Mouse (Mus musculus) spleen, postnatal 36 days (tissue): Measurements from ENCODE around the gene Dgkk.
"Not testable (repeated sequence)": the region's sequence is repeated elsewhere in the genome, so short reads cannot be mapped to it uniquely, and the experiment has no call there.

ENCODE experiments used
- DNase-seq, 2 experiments: peaks; one replicate each; pipeline ENCODE4 v3.0.0; 2022; ENCODE audit warnings: low spot score in 2 of 2, mixed read lengths in 1 of 2

Dgkk gene

DNA sequence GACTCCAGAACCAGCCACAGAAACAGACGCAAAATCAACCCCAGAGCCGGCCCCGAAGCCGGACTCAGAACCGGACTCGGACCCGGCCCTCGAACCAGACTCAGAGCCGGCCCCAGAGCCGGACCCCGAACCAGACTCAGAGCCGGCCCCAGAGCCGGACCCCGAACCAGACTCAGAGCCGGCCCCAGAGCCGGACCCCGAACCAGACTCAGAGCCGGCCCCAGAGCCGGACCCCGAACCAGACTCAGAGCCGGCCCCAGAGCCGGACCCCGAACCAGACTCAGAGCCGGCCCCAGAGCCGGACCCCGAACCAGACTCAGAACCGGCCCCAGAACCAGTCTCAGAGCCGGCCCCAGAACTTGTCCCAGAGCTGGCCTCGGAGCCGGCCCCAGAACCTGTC is at the start of gene Dgkk:
Gene Dgkk (plus strand): TSS at position 301 of the 400 bp plus-strand sequence.
- not testable (repeated sequence) for DNase-seq

DNA sequence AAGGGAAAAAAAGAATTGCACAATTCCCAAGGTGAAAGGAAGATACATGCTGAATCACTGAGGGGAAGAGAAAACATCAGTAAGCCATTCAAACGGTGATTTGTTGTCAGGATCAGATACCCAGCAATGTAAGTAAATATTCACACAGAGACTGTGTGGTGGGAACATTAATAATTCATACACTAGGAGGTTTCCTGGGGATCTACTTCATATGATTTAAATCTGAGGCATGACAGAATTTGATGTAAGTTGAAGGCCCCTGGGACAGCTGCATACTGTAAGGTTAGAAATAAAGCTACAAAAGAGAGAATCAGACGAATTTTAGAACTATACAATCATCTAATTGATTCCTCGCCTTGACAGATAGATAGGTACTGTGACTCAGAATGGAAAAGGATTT is 45.1 kb upstream of the Dgkk start:
- no peak for DNase-seq

DNA sequence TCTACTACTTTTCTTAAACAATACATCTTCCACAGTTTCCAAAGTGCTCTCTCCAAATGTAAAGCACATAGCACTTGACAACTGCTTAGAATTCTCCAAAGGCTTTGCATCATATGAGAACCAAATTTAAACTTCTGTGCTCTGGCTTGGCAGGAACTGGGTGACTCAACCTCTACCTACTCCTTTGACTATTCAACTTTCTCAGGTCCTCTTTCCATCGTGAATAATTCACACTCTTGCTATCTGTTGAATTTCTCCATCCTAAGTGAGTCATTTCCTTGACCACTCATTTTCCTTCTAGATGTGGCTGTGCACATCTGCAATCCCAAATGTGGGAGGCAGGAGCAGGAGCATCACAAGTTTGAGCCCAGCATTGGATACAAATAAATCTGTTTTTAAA is 28.4 kb upstream of the Dgkk start:
- DNase-seq, result no peak

DNA sequence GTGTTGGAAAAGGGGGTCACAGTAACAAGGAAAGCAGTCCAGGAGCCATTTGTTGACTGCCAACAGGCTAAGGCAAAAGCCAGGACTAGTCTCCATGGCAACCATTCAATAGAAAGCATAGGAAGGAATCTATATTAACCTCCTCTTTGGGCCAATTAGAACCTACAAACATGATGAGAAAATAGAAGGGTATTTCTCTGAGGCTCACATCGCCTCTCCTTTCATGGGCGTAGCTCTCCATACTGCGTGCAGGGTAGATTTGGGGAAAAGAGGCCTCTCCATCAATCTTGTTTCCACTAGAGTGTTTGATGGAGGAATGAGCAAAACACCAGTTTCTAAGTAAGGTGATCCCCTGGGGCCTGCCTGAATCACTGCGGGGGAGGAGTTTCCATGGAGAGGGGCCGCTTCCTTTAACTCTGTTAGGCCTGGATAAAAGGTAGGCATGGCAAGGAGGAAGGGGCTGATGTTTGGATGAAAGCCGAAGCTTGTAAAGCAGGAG is 27.5 kb upstream of the Dgkk start:
- no peak for DNase-seq

DNA sequence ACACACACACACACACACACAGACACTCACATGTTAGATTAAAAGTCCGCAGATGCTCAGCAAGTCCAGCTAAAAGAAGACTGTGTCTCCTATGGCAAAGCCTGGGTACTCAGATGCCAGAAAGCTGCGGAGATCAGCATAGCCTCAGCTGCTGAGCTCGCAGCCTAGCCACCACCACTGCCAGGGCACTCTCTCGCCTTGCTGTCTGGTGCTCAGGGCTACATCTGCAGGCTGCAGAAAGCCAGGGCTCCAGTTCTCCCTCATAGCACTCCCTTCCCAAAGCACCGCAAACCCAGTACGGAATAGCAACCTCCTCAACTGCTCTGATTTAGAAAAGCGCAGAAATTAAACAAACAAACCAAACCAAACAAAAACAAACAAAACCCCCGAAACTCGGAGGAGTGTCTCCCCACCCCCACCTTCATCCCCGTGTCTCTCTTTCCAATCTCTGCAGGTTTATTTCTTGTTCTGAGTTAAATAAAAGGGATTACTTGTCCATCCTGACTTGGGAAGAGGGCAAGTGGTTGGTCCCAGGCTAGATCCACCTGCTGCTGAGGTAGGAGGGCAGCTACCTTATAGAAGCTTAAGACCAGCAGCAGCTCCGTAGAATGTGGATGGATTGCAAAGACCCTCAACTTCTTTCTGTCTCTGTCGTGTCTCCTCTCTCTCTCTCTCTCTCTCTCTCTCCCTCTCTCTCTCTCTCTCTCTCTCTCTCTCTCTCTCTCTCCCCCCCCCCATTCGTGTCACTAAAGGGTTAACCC is 1.4 kb upstream of the Dgkk start:
- no peak for DNase-seq

DNA sequence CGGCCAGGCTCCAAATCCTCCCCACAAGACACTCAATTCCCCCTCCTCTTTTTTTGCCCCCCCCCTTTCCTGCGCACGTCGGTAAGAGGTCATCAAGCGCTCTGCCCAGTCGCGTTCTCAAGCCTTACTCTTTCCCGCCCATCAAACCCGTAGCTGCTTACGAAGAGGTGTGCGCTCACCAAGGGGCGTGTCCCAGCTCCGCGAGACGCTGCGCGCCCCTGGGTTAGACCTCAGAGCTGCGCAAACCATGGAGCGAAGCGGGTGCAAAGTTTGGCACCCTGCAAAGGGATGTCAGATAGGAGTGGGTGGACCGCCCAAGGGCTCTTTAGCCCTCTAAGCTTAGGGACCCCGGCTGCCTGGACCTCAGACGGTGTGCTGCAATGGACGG is 862 bp upstream of the Dgkk start:
- no peak for DNase-seq

DNA sequence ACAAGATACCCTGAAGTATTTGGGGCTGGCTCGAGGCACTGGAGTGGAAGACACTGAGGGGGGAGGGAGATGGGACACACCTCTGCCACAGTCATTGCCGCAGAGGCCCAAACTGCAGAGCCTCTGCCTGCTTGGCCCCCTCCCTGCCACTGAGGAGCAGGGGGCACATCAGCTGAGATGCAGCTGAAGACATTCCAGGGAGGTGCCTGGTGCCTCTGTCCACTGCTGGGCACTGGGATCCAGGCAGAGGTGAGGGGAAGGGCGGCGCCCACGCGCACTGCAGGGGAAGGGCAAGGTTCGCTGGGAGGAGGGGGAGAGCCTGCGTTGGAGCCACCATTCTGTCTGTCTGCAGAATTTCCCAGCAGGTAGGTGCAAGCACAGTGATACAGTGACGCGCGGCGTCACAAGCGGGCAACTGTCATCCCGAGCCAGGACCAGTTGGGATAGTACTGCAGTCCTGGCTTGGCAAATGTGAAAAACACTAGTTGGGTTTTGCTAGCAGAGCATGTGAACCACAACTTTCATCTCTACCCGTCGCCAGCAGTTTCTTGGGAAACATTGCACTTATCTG is 948 bp downstream of the Dgkk start:
- no peak for DNase-seq

DNA sequence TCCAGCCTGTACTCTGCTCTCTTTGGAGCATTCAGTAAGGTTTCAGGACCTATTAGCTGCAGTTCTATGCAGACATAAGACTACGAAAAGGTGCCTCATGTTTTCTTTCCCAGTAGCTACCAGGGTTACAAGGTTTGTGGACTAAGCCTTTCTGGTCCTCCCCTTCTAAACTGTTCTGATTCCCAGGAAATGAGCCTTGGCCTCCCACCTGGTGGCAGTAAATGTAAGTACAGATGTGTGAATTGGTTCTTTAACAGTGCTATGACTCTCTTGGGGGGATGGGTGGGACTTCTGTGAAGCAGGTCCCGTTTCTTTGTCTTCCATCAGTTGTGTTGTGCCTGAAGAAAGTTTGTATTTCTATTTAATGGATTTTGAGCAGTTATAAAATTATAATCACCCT is 53.4 kb downstream of the Dgkk start:
- no peak for DNase-seq

DNA sequence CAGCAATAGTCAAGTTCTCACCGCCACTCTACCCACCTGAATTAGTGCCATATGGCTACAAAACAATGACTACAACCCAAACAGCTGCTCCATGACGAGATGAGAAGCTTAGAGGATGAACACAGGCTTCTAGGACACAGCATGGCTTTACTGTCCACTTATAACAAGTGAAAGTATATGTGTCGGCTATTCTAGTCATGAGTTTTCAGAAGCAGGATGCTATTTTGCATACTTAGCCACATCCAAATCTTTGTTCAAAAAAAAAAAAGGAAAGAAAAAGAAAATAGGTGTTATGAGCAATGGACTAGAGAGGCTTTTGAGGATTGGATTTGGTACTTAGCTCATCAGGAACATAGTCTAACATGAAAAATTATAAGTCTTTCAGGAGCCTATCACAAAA is 74.4 kb downstream of the Dgkk start:
- DNase-seq, result no peak

DNA sequence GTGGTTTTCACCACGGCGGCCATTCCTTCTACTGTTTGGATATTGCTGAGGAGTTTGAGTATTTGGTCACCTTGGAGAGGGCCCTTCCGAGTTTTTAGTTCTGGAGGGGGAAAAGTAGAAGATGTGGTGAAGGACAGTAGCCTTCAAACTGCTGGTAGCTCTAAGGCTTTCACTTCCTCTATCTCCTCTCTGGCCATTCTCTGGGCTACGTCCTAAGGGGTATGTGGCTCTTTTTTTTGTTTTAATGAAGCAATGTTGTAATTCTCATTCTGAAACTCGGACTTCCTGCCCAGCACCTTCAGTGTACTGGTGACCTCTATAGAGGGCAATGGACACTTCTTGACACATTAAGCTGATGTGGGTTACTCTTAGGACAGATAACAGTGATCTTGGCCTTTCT is 75.0 kb downstream of the Dgkk start:
- no peak for DNase-seq

DNA sequence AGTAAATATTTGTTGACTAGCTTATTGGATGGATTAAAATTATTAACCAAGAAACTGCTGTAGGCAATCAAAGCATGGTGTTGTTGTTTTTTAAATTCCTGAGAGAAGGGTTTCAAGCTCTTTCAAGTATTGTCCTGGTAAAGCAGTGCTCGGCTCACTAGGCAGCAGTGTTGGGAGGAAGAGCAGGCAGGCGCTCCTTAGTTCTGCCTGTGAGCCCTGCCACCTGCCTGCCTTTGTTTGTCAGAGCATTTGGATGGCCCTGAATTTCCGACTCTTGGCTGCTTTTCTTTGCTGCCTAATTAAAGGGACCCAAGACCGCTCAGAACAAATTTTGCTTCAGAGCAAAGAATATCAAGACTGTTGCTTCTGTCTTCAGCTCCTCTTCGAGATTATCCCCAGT is 114.8 kb downstream of the Dgkk start:
- no peak for DNase-seq

DNA sequence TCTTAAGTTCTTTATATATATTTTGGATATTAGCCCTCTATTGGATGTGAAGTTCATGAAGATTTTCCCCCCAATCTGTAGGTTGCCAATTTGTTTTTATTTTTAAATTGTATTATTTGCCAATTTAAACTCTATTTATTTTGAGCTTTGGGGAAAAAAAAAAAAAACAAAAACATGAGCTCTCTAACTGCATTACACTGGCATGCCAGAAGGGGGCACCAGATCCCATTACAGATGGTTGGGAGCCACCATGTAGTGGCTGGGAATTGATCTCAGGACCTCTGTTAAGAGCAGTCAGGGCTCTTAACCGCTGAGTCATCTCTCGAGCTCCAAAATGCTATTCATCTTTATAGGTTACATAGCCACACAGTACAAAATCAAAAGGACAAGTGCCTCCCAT is 131.9 kb downstream of the Dgkk start:
- DNase-seq, result no peak

DNA sequence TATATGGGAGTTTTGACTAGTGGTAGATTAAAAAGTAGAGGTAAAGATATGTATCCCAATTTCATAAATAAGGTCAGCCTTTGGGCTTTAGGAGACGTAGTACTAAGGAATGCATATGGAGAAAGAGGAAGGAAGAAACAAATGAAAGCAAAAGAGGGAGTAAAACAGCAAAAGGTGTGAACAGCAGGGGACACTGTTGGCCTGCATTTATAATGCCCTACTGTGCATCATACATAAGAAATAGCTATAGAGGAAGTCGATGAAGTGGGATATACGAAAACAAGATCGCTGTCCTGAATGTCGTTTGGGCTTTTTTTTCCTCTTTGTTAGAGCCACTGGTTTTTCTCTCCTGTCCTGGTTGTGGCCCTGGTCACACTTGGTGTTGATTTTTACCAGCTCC is 143.1 kb downstream of the Dgkk start:
- peak; percentile 17 to 22 for DNase-seq

DNA sequence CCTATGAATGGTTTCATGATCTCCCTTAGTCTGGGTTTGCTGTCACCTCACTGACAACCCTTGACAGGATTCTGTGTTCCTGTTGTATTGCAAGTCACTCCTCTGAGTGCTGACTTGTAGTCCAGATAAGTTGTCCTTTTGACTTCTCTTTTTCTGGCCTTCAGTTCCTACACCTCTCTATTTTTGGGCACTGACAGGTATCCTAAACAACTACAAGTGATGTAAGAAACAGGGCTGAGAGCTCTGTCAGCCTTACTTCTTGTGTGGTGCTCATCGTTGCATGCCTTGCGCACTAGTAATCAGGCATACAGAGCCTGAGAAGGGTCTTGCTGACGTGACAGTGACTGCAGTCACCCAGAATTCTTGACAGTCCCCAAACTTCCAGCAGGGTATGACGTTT is 147.1 kb downstream of the Dgkk start:
- DNase-seq, result no peak

DNA sequence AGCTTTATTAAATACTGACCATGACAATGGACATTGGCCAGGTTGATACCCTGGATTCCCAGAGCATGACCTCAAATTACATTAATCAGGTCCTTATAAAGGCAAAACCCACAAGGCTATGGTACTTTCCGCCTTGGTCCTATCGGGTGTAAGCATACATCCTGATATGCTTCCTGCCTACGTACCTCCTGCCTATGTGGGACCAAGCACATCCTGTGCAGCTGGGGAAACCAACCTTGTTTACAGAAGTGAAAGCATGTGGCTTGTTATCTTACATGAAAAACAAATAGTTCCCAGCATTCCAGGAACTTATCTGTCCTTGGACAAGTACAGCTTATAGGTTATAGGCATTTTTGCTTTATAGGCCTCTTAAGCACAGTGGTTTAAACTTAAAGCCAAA is 189.5 kb downstream of the Dgkk start:
- DNase-seq, result no peak

DNA sequence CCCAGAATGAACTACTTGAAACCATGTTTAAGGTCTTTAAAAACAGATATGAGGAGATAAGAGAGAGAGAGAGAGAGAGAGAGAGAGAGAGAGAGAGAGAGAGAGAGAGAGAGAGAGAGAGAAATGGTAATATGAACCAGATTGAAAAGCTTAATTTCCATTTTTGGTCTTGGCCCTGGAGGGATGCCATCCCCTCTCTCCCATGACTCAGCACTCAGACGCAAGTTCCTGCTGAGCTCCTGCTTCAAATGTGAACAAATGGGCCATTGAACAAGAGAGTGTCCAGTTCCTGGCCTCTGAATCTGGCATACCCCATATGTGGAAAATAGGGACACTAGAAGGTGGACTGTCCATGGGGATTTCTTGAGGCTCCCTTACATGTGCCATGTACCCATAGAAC is 192.8 kb downstream of the Dgkk start:
- no peak for DNase-seq

DNA sequence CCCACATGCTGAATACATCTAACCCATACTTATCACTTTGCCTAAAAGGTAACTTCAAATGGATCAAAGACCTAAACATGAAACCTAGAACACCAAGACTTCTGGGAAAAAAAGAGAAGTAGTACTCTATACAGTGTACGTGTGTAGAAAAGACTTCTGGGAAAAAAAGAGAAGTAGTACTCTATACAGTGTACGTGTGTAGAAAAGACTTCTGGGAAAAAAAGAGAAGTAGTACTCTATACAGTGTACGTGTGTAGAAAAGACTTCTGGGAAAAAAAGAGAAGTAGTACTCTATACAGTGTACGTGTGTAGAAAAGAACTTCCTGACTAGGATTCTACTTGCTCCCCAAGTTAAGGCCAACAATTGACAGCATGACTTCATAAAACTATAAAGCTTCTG is 204.8 kb downstream of the Dgkk start:
- not testable (repeated sequence) for DNase-seq
